Mouse (Mus musculus) heart, embryonic 11.5 days (tissue): ENCODE measurements around the gene Tubb2a. TPM values are rescaled to one million over a fixed set of nuclear protein-coding genes. Genes with fewer than 3 reads are reported as not detected.

Experiments
- ATAC-seq: fragments of 200-750 bp; cut with Nextera tagmentation; replicated peaks from 2 replicates; pipeline ENCODE4 v1.8.0; 2017; ENCODE audit warnings: moderate library complexity; ENCODE audit not compliant: insufficient number of reproducible peaks, low FRiP score, low TSS enrichment
- H3K27ac ChIP-seq: fragments of 300-500 bp; sonication (generic); 2 replicates; pipeline ENCODE4 v1.5.1; 2014; ENCODE audit warnings: mild to moderate bottlenecking, low read depth, low read length
- H3K27me3 ChIP-seq: fragments of 300-500 bp; sonication (generic); 2 replicates; pipeline ENCODE4 v1.6.1; 2014; ENCODE audit warnings: mild to moderate bottlenecking, low read length, mixed read lengths; ENCODE audit not compliant: control insufficient read depth, insufficient read depth
- H3K36me3 ChIP-seq: fragments of 300-500 bp; sonication (generic); 2 replicates; pipeline ENCODE4 v1.6.1; 2014; ENCODE audit warnings: mild to moderate bottlenecking, low read length, moderate library complexity, mixed read lengths; ENCODE audit not compliant: control insufficient read depth, insufficient read depth
- H3K4me1 ChIP-seq: fragments of 300-500 bp; sonication (generic); 2 replicates; pipeline ENCODE4 v1.6.1; 2014; ENCODE audit warnings: low read length; ENCODE audit not compliant: control insufficient read depth, insufficient read depth
- H3K4me2 ChIP-seq: fragments of 300-500 bp; sonication (generic); 2 replicates; pipeline ENCODE4 v1.6.1; 2014; ENCODE audit warnings: mild to moderate bottlenecking, moderate library complexity
- H3K4me3 ChIP-seq: fragments of 300-500 bp; sonication (generic); 2 replicates; pipeline ENCODE4 v1.5.1; 2014; ENCODE audit warnings: low read depth, low read length
- H3K9ac ChIP-seq: fragments of 300-500 bp; sonication (generic); 2 replicates; pipeline ENCODE4 v1.6.1; 2014; ENCODE audit warnings: mild to moderate bottlenecking, low read depth, low read length, moderate library complexity
- H3K9me3 ChIP-seq: fragments of 300-500 bp; sonication (generic); replicated peaks from 2 replicates; pipeline ENCODE4 v1.6.1; 2016; ENCODE audit warnings: low read length; ENCODE audit not compliant: control insufficient read depth
- WGBS: fragments of 180-500 bp; shearing (Covaris S2); extraction: QIAGEN DNeasy Blood & Tissue Kit; methylation state at CpG from one replicate; pipeline ENCODE4 v1.1.7; 2014; ENCODE audit not compliant: insufficient replicate concordance; 5-methylcytosine and 5-hydroxymethylcytosine counted together
- polyA plus RNA-seq: library from polyadenylated mRNA; unstranded; fragments of >200 nt; fragmentation: Nextera tagmentation; extraction: Ambion mirVana; gene quantifications from 2 replicates; pipeline ENCODE4 v1.2.1, GENCODE M21; 2014

Tubb2a gene
- polyA plus RNA-seq, 1 experiment from 2014 or later: 96.2 TPM

DNA sequence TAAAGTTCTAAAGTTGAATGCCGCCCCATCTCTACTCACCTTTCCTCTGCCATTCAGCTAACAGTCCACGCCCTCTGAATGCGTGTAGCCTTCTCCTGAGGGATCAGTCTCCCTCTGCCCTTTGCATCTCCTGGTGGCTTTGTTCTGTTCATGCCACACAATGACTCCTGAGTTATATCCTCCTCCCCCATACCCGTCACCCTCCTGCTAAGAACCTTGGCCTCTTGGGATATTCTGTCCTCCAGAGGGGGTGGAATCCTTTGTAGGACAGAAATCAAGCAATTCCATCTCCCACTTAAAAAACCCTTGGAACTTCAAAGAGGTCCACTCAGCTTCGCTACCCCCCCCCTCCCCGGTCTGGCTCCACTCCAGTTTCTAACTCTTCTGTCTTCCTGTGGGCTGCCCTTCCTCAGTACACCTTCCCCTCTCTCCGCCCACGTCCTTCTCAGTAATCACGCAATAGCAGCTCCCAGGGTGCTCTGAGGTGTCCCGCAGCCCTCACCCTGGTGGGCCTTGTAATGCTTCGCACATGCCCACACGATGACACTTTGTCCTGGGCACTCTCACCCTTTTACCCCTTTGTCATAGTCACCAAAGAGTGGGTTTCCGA is 24.0 kb downstream of the Tubb2a start:
- Histone ChIP-seq H3K36me3 (peaks cover 13% of the 10 kb centered on the region), H3K27me3 (no peaks in the 10 kb centered on the region), H3K9me3 (no peaks in the 10 kb centered on the region), H3K27ac (no peak overlapping the region), H3K9ac (no peak overlapping the region), H3K4me1 (no peaks in the 10 kb centered on the region), H3K4me3 (no peak overlapping the region), H3K4me2 (no peak overlapping the region)
- ATAC-seq: no peak
- WGBS: 68% methylated on average over 13 of the region's 13 CpGs

DNA sequence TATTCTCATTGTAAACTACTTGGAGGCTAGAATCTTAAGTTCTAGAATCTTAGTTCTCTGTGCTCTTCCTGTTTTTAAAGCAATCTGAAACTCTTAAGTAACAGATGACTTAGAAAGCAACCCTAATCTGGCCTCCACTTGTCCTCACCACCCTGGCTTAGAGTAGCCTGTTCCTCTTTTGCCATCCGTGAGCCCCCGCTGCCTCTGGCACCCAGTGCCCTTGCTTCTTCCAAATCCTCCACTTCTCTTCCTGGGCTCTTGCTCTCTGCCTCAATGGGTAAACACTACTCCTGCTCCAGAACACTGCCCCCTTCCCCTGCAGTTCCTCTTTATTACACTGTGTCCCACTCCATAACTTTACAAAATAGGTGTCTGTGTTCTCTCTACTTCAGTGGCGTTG is 26.1 kb downstream of the Tubb2a start:
- ATAC-seq: no peak
- Histone ChIP-seq H3K36me3 (peaks cover 13% of the 10 kb centered on the region), H3K9me3 (no peaks in the 10 kb centered on the region), H3K9ac (no peak overlapping the region), H3K4me1 (no peaks in the 10 kb centered on the region), H3K4me2 (no peak overlapping the region), H3K27me3 (no peaks in the 10 kb centered on the region), H3K27ac (no peak overlapping the region), H3K4me3 (no peak overlapping the region)
- WGBS: 82% methylated on average over 3 of the region's 3 CpGs

DNA sequence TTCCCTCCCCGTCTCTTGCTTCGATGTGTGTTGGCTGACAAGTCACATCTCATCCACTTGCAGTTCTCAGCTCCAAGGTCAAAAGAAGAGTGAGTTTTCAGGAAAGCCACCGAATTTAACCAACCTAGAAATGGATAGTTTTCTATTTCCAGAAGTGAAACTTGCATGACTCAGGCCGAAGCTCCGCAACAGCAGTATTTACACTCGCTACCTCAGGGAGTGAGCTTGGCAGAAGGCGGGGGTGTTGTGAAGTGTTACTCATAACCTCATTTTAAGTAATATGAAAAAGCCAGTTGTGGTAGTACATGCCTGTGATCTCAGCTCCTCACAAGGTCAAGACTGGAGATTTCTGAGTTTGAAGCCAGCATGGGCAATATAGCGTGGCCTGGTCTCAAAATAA is 27.3 kb downstream of the Tubb2a start:
- H3K9me3 ChIP-seq: no peaks in the 10 kb centered on the region

DNA sequence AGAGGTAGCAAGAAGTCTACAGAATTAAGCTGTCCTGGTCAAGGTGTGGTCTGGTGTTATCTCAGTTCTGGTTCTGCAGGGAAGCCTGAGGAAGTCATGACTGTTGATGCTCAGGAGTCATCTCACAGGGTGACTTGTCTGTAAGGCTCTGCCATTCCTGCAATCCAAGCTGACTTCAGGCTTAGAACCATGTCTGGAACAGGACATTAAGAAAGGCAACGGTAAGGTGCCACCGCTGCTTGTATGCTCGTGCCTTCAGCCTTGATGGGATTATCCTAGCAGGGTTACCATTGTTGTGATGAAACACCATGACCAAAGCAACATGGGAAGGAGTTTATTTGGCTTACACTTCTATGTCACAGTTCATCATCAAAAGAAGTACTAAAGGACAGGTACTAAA is 30.3 kb downstream of the Tubb2a start:
- no peak overlapping the region for H3K9ac ChIP-seq

More for the DNA sequence above, 27.3 kb downstream of the Tubb2a start:
- no peak for ATAC-seq
- 85% methylated on average over 8 of the region's 8 CpGs for WGBS
- Histone ChIP-seq H3K36me3 (peaks cover 7% of the 10 kb centered on the region; the same call in 1 of the 2 replicates), H3K27me3 (no peaks in the 10 kb centered on the region), H3K4me3 (no peak overlapping the region), H3K4me2 (no peak overlapping the region), H3K4me1 (no peaks in the 10 kb centered on the region), H3K27ac (no peak overlapping the region), H3K9ac (no peak overlapping the region)

DNA sequence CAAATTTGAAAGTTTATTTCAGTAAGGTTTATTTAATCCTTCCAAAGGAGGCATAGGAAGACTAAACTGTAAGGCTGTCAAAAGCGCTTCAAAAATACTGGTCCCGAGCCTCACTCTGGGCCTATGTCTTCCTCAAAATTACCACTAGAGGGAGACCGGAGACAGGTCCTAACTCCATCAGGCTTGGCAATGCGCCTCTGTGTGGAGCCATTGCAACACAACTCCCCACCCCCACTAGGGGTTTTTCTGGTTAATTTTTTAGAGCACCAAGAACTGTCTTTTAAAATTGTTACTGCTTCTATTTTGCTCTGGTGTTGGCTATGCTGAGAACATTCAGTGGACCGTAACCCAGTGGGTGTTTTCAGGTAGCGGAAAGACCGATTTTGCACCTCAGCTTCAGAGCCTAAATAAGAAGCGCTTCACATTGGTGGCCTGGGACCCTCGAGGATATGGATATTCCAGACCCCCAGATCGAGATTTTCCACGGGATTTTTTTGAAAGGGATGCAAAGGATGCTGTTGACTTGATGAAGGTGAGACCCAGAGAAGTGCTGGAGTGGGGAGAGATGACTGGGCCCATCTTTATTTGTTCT is 31.3 kb downstream of the Tubb2a start:
- ATAC-seq: peak; percentile 55; the same call in 1 of the 2 replicates
- Histone ChIP-seq H3K4me2 (no peak overlapping the region), H3K27ac (no peak overlapping the region), H3K9ac (no peak overlapping the region), H3K27me3 (no peaks in the 10 kb centered on the region), H3K4me1 (0 out of 2 replicates have a peak, but pooled peaks cover 3% of the 10 kb centered on the region), H3K36me3 (peaks cover 2% of the 10 kb centered on the region; the same call in 1 of the 2 replicates), H3K9me3 (no peaks in the 10 kb centered on the region), H3K4me3 (no peak overlapping the region)
- WGBS: 41% methylated on average over 11 of the region's 11 CpGs

More for the DNA sequence above, 30.3 kb downstream of the Tubb2a start:
- Histone ChIP-seq H3K4me2 (no peak overlapping the region), H3K4me3 (no peak overlapping the region), H3K4me1 (0 out of 2 replicates have a peak, but pooled peaks cover 3% of the 10 kb centered on the region), H3K27me3 (no peaks in the 10 kb centered on the region), H3K9me3 (no peaks in the 10 kb centered on the region), H3K36me3 (peaks cover 2% of the 10 kb centered on the region; the same call in 1 of the 2 replicates), H3K27ac (no peak overlapping the region)
- ATAC-seq: no peak
- WGBS: 86% methylated on average over 3 of the region's 3 CpGs

DNA sequence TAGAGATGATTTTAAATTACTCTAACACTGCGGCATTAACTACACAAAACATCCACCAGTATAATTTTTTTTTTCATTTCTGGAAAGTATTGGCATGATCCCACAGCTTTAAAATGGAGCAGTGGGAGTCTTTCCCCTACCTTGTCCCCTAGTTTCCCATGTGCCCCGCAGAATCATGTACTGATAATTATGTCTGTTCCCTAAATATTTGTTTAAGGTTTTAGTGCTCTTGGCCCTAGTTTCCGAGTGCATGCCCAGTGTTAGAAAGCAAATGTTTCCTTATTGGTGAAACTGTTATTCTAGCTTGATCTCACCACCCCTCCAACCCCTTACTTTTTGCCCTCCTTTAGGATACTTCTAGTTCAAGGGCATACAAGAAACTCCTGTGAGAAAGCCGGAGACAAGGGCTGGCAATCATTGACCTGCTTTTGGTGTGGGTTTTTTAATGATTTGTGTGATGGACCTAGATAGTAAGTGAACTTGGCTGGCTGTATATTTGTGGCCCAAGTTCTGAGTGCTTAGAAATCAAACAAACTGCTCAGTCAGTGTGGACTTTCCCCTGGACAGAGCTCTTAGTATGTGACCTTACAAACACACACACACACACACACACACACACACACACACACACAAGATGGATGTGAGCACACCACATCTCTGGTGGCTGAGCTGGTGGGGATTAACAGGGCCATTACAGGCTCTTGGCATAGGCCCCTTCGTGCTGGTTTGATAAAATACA is 32.1 kb downstream of the Tubb2a start:
- H3K4me2 ChIP-seq: no peak overlapping the region
- H3K27me3 ChIP-seq: no peaks in the 10 kb centered on the region
- H3K4me3 ChIP-seq: no peak overlapping the region
- no peak overlapping the region for H3K9ac ChIP-seq
- no peaks in the 10 kb centered on the region for H3K9me3 ChIP-seq
- 56% methylated on average over 5 of the region's 5 CpGs for WGBS
- H3K27ac ChIP-seq: no peak overlapping the region
- H3K36me3 ChIP-seq: no peaks in the 10 kb centered on the region; the same call in 1 of the 2 replicates
- no peak for ATAC-seq
- 0 out of 2 replicates have a peak, but pooled peaks cover 3% of the 10 kb centered on the region for H3K4me1 ChIP-seq

DNA sequence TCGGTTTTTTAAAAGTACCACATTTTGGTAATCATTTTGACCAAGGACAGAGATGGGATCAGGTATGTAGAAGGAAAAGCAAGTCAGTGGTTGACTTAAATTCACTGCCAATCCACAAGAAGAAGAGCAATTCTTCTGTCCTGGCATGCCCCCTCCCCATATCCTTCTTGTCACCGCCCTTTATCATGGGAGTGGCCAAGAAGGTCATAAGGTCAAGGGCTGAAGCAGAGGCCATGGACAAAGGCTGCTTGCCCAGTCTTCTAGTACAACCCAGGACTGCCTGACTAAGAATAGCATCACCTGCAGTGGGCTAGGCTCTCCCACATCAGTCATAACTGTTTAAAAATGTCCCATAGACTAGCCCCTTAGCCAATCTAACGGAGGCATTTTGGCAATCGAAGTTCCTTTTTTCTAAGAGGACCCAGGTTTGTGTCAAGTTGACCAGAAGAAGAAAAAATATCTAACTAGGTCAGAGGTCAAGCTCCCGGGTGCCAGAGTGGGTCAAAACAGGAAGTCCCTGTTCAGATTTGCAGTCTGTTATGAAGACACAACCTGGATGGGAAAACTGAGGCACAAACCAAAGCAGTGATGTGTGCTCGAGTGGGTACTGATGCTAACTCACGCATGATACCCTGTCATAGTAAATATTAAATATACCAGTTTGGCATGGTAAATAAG is 34.0 kb downstream of the Tubb2a start:
- no peak for ATAC-seq
- 64% methylated on average over 7 of the region's 7 CpGs for WGBS
- H3K36me3 ChIP-seq: no peaks in the 10 kb centered on the region

DNA sequence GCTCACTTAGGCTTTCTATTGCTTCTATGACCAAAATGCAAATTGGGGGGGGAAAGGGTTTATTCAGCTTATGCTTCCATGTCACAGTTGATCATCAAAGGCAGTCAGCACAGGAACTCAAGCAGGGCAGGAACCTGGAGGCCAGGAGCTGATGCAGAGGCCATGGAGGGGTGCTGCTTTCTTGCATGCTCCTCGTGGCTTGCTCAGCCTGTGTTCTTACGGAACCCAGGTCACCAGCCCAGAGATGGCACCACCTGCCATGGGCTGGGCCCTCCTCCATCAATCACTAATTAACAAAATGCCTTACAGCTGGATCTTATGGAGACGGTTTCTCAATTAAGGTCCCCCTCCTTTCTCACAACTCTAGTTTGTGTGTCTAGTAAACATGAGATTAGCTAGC is 37.7 kb downstream of the Tubb2a start:
- H3K27me3 ChIP-seq: no peaks in the 10 kb centered on the region
- WGBS: 81% methylated on average over 3 of the region's 3 CpGs

More for the DNA sequence above, 34.0 kb downstream of the Tubb2a start:
- Histone ChIP-seq H3K9ac (no peak overlapping the region), H3K27me3 (no peaks in the 10 kb centered on the region), H3K4me1 (peaks cover 4% of the 10 kb centered on the region; the same call in 1 of the 2 replicates), H3K27ac (no peak overlapping the region), H3K4me3 (no peak overlapping the region), H3K4me2 (no peak overlapping the region), H3K9me3 (0 out of 2 replicates have a peak, but pooled peaks cover 2% of the 10 kb centered on the region)

More for the DNA sequence above, 37.7 kb downstream of the Tubb2a start:
- Histone ChIP-seq H3K4me3 (no peak overlapping the region), H3K4me2 (no peak overlapping the region), H3K27ac (no peak overlapping the region), H3K9me3 (0 out of 2 replicates have a peak, but pooled peaks cover 2% of the 10 kb centered on the region), H3K4me1 (peaks cover 18% of the 10 kb centered on the region), H3K36me3 (no peaks in the 10 kb centered on the region), H3K9ac (no peak overlapping the region)
- no peak for ATAC-seq
